Mouse (Mus musculus): ENCODE data around the gene Cdk15.

Gene Cdk15

DNA sequence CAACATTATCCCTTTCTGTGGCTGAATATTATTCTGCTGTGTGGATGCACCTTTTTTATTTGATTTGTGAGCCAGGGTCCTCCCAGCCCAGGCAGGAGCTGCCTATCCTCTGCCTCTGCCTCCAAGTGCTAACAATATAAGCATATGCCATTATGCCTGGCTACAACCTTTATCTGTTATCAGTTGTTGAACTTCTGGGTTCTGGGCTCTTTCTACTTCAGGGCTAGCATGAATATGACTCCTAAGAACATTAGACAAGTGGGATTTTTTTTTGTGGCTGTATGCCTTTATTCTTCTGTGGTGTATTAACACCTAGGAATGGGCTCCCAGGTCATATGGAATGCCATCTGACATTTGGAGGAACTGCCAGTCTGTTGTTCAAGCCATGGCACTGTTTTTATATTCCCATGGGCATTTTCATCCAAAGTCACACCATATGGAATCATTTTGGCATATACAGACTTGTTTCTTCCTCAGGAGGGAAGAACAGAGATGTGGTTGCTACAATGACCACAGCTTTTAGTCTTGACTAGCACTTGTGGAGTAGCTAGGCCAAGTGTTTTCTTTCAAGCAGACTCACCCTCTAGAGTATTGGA lies 113.7 kb downstream of the Cdk15 start:
- no peak for DNase-seq (ENCODE audit: low spot score in 2 of 2)

- DNase-seq (ENCODE audit: low spot score in 2 of 2): no peak
Measured at GRCm38 (mm10) chr1:59376021-59376548, 119.4 kb downstream of the Cdk15 start.

GRCm38 (mm10) chr1:59376557-59376956 lies 119.9 kb downstream of the Cdk15 start:
- DNase-seq (ENCODE audit: low spot score in 2 of 2): no peak

DNA sequence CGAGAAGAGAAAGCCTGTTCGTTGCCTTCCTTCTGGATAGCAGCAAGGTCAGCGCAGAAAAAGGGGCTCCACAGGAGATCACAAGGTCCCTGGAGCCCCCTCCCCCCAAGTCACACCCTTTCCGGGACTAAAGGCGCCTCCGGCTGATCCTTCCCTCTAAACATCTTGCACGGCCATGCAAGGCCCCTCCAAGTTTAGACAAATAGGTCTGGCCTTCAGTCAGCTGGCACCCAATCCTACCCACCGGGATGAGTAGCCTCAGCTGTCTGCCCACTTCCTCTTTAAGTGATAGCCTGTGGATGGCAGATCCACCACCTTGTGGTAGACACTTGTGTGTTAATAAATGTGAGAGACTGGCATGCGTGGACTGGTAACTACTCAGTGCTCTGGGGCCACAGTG lies 120.6 kb downstream of the Cdk15 start:
- no peak for DNase-seq (ENCODE audit: low spot score in 2 of 2)

GRCm38 (mm10) chr1:59380926-59381325 lies 124.2 kb downstream of the Cdk15 start:
- DNase-seq (ENCODE audit: low spot score in 2 of 2): no peak

- no peak for DNase-seq (ENCODE audit: low spot score in 2 of 2)
Measured at GRCm38 (mm10) chr1:59381483-59381882, 124.8 kb downstream of the Cdk15 start.

- DNase-seq (ENCODE audit: low spot score in 2 of 2): no peak
Measured at GRCm38 (mm10) chr1:59382516-59382915, 125.8 kb downstream of the Cdk15 start.

- DNase-seq (ENCODE audit: low spot score in 2 of 2): no peak
Measured at GRCm38 (mm10) chr1:59383049-59383610, 126.4 kb downstream of the Cdk15 start.

GRCm38 (mm10) chr1:59384400-59384799 lies 127.7 kb downstream of the Cdk15 start:
- DNase-seq (ENCODE audit: low spot score in 2 of 2): no peak

DNA sequence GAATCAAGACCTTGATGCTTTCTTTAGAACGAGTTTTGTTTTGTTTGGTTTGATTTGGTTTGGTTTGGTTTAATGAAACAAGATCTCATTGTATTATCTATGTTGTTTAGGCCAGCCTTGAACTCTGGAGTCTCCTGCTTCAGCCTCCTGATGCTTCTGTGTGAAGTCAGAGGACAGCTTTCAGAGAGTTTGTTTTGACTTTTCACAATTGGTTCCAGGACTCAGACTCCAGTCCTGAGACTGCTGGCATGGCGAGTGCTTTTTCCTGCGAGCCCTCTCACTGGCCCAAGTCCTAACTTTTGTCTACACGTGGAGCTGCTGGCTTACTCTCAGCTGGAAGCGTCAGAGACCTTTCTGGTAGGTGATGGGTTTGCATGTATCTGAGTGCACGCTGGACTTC lies 128.9 kb downstream of the Cdk15 start:
- no peak for DNase-seq (ENCODE audit: low spot score in 2 of 2)

DNA sequence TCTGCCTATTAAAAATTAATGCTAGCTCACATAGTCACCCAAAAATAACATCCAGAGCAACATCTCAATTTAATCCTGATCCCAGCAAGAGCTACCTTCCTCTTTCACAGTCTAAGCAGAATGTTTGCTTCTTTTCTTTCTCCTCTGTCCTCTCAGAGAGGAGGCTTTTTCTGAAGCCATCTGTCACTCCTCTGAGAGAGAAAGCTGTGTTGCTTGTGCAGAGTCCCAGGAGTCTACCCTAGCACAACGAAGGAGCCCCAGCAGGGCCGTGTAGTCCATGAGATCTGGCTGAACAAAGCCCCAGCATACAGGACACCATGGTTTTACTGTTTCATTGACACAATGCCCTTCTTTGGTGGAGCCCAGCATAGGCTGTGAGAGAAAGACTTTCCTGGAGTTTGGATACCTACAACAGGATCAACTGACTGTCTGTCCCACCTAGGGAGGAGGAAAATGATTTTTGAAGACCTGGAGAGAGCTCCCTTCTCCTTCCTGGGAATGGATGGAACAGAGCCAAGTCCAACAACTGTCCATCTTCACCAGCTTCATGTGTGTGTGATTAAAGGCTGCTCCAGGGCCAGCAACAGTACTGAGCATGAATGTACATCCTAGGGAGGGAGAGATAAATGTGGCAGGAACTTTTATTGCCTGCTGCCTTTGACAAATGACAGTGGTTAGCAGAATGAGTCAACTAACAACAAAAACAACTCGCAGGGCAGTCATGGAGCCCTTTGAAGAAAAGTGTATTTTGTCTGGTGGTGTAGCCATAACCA lies 131.0 kb downstream of the Cdk15 start:
- DNase-seq (ENCODE audit: low spot score in 2 of 2): no peak

DNA sequence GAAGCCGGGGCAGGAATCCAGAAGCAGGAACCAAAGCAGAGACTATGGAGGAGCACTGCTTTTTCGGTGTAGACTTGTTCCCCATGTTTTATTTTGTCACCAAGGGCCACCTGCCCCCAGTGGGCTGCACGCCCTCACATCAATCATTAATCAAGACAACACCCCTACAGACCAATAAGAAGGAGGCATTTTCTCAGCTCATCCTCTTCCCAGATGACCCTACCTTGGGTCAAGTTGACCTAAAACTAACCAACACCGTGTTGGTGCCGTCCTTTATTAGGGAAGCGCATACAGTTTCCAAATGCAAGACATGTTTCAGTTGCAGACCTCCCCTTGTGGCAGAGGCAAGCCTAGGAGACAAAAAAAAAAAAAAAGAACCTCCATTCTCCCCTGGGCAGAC lies 132.5 kb downstream of the Cdk15 start:
- no peak for DNase-seq (ENCODE audit: low spot score in 2 of 2)

DNA sequence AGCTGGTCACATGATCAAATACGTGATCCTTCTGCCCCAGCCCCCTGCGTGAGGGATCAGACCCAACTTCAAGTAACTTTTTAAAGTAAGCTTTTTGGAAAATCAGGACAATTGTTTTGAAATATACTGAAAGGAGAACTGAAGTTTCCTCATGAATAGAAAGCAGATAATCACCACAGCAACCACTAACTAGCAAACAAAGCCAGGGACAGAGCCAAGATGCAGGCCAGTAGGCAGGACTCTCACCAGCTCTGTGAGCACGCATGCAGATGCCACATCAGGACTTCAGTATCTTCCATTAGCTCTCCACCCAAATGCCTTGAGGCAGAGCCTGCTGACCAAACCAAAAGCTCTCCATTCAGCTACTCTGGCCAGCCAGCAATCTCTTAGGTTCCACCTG lies 135.0 kb downstream of the Cdk15 start:
- DNase-seq (ENCODE audit: low spot score in 2 of 2): no peak

DNA sequence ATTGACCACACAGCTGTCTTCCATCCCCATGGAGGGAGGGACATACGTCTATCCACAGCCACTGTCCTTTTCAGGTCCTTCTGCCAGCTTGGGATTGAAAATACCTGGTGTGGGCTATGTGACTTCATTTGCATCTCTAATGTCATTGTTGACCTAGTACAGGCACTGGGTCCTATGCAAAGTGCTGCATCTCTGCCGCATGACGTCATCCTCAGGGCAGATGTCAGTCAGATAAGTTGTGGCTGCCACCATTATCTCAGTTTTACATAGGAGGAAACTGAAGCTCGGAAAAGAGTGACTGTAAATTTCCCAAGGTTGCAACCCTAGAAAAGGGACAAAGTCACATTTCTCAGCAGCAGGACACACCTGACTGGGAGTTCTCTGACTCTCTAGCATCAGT lies 137.4 kb downstream of the Cdk15 start:
- no peak for DNase-seq (ENCODE audit: low spot score in 2 of 2)

GRCm38 (mm10) chr1:59394616-59395015 lies 137.9 kb downstream of the Cdk15 start:
- DNase-seq (ENCODE audit: low spot score in 2 of 2): no peak

DNA sequence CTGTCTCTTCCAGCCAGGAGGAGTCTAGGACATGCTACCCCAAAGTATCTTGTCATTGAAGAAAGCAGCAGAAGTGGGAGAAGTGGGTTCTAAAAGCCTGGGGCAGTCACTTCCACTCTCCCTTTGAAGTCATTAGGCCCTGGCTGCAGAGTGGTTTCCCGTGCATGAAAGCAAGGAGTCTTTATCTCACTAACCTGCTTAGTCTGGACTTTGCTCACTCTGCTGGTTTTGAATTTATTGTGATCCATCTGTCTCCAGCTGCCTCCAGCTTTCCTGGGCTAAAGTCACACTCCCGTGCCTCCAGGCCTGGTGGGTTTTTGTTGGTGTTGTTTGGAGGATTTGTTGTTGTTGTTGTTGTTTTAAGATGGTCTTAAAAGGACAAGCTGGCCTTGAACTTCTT lies 139.3 kb downstream of the Cdk15 start:
- DNase-seq (ENCODE audit: low spot score in 2 of 2): no peak

GRCm38 (mm10) chr1:59399554-59400325 lies 143.0 kb downstream of the Cdk15 start:
- no peak for DNase-seq (ENCODE audit: low spot score in 2 of 2)

DNA sequence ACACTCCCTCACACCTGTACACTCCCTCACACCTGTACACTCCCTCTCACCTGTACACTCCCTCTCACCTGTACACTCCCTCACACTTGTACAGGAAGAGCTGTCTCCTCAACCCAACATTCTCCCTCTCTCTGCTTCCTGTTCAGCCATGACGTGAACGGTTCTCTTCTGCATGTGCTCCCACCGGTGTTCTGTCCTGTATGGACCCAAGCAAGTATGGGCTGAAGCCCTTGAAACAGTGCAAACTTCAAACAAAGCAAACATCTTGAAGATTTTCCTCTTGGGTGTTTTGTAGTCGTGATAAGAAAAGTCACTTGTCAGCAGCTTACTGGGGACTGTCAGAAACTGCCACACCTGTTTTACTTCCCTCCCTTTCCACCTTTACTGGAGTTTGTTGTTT lies 144.5 kb downstream of the Cdk15 start:
- DNase-seq (ENCODE audit: low spot score in 2 of 2): no peak
